Mouse (Mus musculus): ENCODE measurements around the gene Mettl1. TPM values are rescaled to one million over a fixed set of nuclear protein-coding genes. Genes with fewer than 3 reads are reported as not detected.

The Mettl1 gene
- polyA plus RNA-seq, 1 experiment: 12.1 TPM

DNA sequence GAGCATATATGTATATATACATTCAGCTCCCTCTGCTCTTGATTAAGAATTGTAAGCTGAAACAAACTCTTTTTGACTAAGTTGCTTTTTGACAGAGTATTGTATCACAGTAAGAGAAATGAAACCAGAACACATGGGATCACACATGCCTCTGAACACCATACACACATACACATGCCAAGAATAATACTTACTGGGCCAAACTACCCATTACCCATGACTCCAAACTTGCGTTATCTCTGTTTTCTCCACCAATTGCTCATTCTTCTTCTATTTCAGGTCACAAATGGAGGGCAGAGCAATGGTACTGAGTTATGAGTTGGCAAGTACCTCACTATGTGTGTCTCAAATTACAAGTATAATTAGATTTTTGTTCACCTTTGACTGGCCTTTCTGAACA, 32.8 kb downstream of the Mettl1 start:
- no peak for TF ChIP-seq GATA1 (IDR thresholded peaks at IDR 0.05; ENCODE audit: borderline replicate concordance, low read length)
- TF ChIP-seq FLI1 (IDR thresholded peaks at IDR 0.05; ENCODE audit: low read length): no peak
- no peak overlapping the region for H3K4me3 ChIP-seq (replicated peaks)

DNA sequence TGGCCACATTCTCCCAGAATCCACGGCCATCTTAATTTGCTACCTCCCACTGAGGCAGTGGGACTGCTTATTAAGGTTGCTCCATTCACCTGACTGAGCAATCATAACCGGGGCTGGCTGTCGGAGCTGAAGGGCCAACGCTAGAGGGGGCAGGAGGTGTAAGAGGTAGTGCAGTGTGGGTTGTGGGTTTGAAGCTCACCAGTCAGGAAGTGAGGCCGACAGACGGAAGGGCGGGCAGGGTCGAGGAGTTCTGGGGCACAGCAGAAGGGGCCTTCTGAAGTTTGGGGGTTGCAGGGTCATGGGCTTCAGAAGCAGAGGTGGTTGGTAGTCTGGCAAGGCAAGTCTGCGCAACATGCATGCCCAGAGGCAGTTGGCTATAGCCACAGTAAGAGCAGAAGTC, 33.9 kb downstream of the Mettl1 start, which contains the start of gene Agap2:
Gene Agap2, plus strand, starts transcription at position 205 of the 400 bp plus-strand sequence.
- no peak for TF ChIP-seq GATA1 (IDR thresholded peaks at IDR 0.05; ENCODE audit: borderline replicate concordance, low read length)
- TF ChIP-seq FLI1 (IDR thresholded peaks at IDR 0.05; ENCODE audit: low read length): no peak
- Histone ChIP-seq H3K4me3 (replicated peaks) (peak within 1 kb of the TSS; percentile 95), H3K9me3 (no peaks in the 10 kb centered on the region), H3K4me1 (peaks cover 49% of the 10 kb centered on the region), H3K36me3 (replicated peaks; ENCODE audit: low read length) (peaks cover 25% of the 10 kb centered on the region), H3K27me3 (replicated peaks) (no peaks in the 10 kb centered on the region)

More for the DNA sequence above, 32.8 kb downstream of the Mettl1 start:
- no peaks in the 10 kb centered on the region for H3K9me3 ChIP-seq
- peaks cover 14% of the 10 kb centered on the region for H3K36me3 ChIP-seq (replicated peaks; ENCODE audit: low read length)
- H3K27me3 ChIP-seq (replicated peaks): no peaks in the 10 kb centered on the region
- peaks cover 57% of the 10 kb centered on the region for H3K4me1 ChIP-seq

GRCm38 (mm10) chr10:127075651-127076050, 34.4 kb downstream of the Mettl1 start:
- TF ChIP-seq GATA1 (IDR thresholded peaks at IDR 0.05; ENCODE audit: borderline replicate concordance, low read length): no peak
- no peak for TF ChIP-seq FLI1 (IDR thresholded peaks at IDR 0.05; ENCODE audit: low read length)
- Histone ChIP-seq H3K4me1 (peaks cover 47% of the 10 kb centered on the region), H3K36me3 (replicated peaks; ENCODE audit: low read length) (peaks cover 30% of the 10 kb centered on the region), H3K9me3 (peaks cover 2% of the 10 kb centered on the region; the same call in 1 of the 2 replicates), H3K4me3 (replicated peaks) (peak overlapping the region; percentile 95), H3K27me3 (replicated peaks) (no peaks in the 10 kb centered on the region)

- TF ChIP-seq GATA1 (IDR thresholded peaks at IDR 0.05; ENCODE audit: borderline replicate concordance, low read length): no peak
- no peak for TF ChIP-seq FLI1 (IDR thresholded peaks at IDR 0.05; ENCODE audit: low read length)
- Histone ChIP-seq H3K36me3 (replicated peaks; ENCODE audit: low read length) (peaks cover 35% of the 10 kb centered on the region), H3K9me3 (peaks cover 6% of the 10 kb centered on the region; the same call in 1 of the 2 replicates), H3K4me1 (peaks cover 43% of the 10 kb centered on the region), H3K27me3 (replicated peaks) (no peaks in the 10 kb centered on the region), H3K4me3 (replicated peaks) (peak overlapping the region; percentile 95)
These were observed 34.9 kb downstream of the Mettl1 start for GRCm38 (mm10) chr10:127076082-127076481.

DNA sequence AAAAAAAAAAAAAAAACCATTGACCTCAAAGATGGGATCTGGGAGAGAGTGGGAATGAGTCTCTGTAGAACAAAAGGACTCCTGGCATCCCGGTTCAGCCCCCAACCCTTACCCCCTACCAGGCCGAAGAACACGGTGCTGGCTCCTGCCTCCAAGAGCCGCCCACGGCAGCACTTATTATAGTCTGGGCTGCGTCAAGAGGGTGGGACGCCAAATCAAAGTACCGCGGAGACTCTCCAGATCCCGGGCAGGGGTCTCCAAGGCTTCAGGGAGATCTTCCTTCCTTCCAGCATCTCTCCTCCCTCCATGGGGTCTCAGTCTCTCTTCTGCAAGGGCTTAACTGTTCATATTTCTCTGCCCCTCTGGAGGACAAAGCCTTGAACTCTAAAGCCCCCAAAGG, 36.3 kb downstream of the Mettl1 start:
- Histone ChIP-seq H3K4me1 (peaks cover 38% of the 10 kb centered on the region), H3K27me3 (replicated peaks) (no peaks in the 10 kb centered on the region), H3K4me3 (replicated peaks) (no peak overlapping the region), H3K36me3 (replicated peaks; ENCODE audit: low read length) (peaks cover 49% of the 10 kb centered on the region), H3K9me3 (peaks cover 6% of the 10 kb centered on the region; the same call in 1 of the 2 replicates)
- TF ChIP-seq FLI1 (IDR thresholded peaks at IDR 0.05; ENCODE audit: low read length): no peak
- no peak for TF ChIP-seq GATA1 (IDR thresholded peaks at IDR 0.05; ENCODE audit: borderline replicate concordance, low read length)

DNA sequence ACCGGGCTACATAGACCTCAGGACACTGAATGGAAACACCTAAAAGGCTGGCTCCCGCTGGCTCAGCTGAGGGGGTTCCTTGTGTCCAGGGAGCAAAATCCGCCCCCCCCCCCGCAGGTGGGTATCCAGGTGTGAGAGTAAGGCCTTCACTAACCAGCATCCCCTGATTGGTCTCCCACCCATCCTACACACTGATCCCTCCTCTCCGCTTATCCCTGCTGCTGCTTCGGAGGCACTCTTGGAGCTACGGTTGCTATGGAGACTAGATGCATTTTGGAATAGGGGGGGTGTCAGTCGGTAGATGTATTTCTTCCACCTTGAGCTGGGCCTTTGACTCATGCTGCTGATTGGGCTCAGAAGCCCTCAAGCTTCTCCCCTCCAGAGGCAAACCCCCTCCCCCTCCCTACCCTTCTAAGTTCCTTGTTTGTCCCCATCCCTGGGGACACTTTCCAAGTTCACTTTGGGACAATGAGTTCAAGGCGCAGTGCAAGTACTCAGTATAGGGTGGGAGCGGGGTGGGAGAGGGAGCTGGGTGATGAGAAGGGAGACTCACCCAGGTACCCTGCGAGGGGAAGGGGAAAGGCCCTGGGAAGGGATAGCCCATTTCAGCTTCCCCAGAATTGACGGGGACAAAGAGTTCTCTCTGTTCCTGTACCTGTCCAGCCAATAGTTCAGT, 36.9 kb downstream of the Mettl1 start:
- Histone ChIP-seq H3K36me3 (replicated peaks; ENCODE audit: low read length) (peaks cover 55% of the 10 kb centered on the region), H3K4me3 (replicated peaks) (no peak overlapping the region), H3K9me3 (peaks cover 6% of the 10 kb centered on the region; the same call in 1 of the 2 replicates), H3K27me3 (replicated peaks) (no peaks in the 10 kb centered on the region), H3K4me1 (peaks cover 44% of the 10 kb centered on the region)
- no peak for TF ChIP-seq FLI1 (IDR thresholded peaks at IDR 0.05; ENCODE audit: low read length)
- TF ChIP-seq GATA1 (IDR thresholded peaks at IDR 0.05; ENCODE audit: borderline replicate concordance, low read length): no peak

DNA sequence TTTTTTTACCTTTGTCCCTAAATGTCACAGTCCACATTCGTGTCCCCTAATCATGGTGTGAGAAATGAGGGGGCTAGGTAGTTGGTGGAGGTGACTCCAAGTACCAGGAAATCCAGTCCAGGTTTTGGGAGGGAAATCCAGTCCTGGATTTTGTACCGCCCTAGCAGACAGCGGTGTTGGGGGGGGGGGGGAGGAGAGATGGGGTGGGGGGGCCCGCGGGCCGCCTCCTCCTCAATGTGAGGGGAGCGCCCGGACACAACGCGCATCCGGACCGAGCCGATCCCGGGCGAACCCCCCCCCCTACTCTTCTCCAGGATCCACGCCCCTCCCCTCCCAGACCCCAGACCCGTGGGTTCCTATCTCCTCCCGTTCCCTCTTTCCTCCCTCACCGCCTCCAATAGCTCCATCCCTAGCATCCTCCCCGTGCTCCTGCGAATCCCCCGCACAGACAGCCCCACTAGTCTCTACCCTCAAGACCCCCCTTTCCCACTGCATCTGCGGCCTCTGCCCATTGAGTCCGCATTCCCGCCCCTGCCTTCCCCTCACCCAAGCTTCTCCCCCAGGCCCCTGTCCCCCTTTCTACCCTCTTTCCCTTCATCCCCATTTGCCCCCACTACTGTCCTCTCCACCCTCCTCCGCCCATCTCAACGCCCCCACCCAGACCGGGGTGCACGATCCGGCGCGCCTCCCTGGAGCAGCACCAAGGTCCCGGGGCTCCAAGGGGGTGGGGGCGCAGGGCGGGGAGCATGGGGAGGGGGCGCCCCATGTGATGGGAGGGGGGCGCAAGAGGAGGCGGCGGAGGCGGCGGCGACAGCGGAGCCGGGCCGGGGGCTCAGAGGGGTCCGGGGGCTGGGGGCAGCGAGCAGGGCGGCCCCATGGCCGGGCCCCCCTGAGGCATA, 37.7 kb downstream of the Mettl1 start:
- Histone ChIP-seq H3K36me3 (replicated peaks; ENCODE audit: low read length) (peaks cover 63% of the 10 kb centered on the region), H3K4me3 (replicated peaks) (no peak overlapping the region), H3K4me1 (peaks cover 51% of the 10 kb centered on the region), H3K27me3 (replicated peaks) (no peaks in the 10 kb centered on the region), H3K9me3 (peaks cover 6% of the 10 kb centered on the region; the same call in 1 of the 2 replicates)
- TF ChIP-seq GATA1 (IDR thresholded peaks at IDR 0.05; ENCODE audit: borderline replicate concordance, low read length) (no peak), FLI1 (IDR thresholded peaks at IDR 0.05; ENCODE audit: low read length) (no peak)

DNA sequence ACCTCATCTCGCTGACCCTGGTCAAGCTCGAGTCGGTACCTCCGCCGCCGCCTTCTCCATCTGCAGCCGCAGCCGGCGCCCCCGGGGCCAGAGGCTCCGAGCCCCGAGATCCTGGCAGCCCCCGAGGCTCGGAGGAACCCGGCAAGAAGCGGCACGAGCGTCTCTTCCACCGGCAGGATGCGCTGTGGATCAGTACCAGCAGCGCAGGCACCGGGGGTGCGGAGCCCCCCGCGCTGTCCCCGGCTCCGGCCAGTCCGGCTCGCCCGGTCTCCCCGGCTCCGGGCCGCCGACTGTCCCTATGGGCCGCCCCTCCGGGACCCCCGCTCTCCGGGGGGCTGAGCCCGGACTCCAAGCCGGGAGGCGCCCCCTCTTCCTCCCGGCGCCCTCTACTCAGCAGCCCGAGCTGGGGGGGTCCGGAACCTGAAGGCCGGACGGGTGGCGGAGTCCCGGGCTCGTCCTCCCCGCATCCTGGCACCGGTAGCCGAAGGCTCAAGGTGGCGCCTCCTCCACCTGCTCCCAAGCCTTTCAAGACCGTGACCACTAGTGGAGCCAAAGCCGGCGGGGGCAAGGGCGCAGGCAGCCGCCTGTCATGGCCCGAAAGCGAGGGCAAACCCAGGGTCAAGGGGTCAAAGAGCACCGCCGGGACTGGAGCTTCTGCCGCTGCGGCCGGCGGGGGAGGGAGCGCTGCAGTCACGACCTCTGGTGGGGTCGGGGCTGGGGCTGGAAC, 38.6 kb downstream of the Mettl1 start:
- TF ChIP-seq GATA1 (IDR thresholded peaks at IDR 0.05; ENCODE audit: borderline replicate concordance, low read length) (no peak), FLI1 (IDR thresholded peaks at IDR 0.05; ENCODE audit: low read length) (no peak)
- Histone ChIP-seq H3K27me3 (replicated peaks) (no peaks in the 10 kb centered on the region), H3K9me3 (peaks cover 6% of the 10 kb centered on the region; the same call in 1 of the 2 replicates), H3K4me3 (replicated peaks) (no peak overlapping the region), H3K36me3 (replicated peaks; ENCODE audit: low read length) (peaks cover 72% of the 10 kb centered on the region), H3K4me1 (peaks cover 50% of the 10 kb centered on the region)

Measured in megakaryocyte, embryonic 14.5 days (primary cell).